Mouse (Mus musculus) spleen, adult 2 months (tissue): ENCODE data around the gene Mas1. TPM values are rescaled to one million over a fixed set of nuclear protein-coding genes. Genes with fewer than 3 reads are reported as not detected.

Experiments
- DNase-seq, 2 experiments: peaks; one replicate each; pipeline versions ENCODE4 v3.0.0 to v3.0.0-alpha.2; 2012 to 2021; ENCODE audit warnings: low spot score in 2 of 2, low read depth in 1 of 2
- H3K27ac ChIP-seq: fragments of 200-500 bp; 2 replicates; pipeline ENCODE4 v1.5.1; 2012; ENCODE audit warnings: low read length, inconsistent platforms; ENCODE audit not compliant: insufficient read depth
- H3K27me3 ChIP-seq: fragments of 200-500 bp; 2 replicates; pipeline ENCODE4 v1.6.1; 2012; ENCODE audit warnings: mild to moderate bottlenecking, moderate library complexity, low read length, inconsistent platforms; ENCODE audit not compliant: control insufficient read depth, insufficient read depth
- H3K36me3 ChIP-seq: fragments of 200-500 bp; 2 replicates; pipeline ENCODE4 v1.6.1; 2012; ENCODE audit warnings: mild to moderate bottlenecking, low read length, inconsistent platforms; ENCODE audit not compliant: control insufficient read depth, insufficient read depth
- H3K4me1 ChIP-seq: fragments of 200-500 bp; 2 replicates; pipeline ENCODE4 v1.6.1; 2011; ENCODE audit warnings: inconsistent platforms; ENCODE audit not compliant: control insufficient read depth, insufficient read depth, insufficient read length
- H3K4me3 ChIP-seq: fragments of 200-500 bp; 2 replicates; pipeline ENCODE4 v1.5.1; 2011; ENCODE audit warnings: mild to moderate bottlenecking, inconsistent platforms; ENCODE audit not compliant: insufficient read depth, insufficient read length; ENCODE audit errors: extremely low read depth
- CTCF ChIP-seq: fragments of 200-500 bp; IDR thresholded peaks from 2 replicates; pipeline ENCODE4 v1.5.1; 2011; ENCODE audit warnings: mild to moderate bottlenecking, inconsistent platforms; ENCODE audit not compliant: insufficient read depth, insufficient read length, insufficient replicate concordance; ENCODE audit errors: extremely low read depth
- POLR2A ChIP-seq: fragments of 200-500 bp; IDR thresholded peaks from 2 replicates; pipeline ENCODE4 v1.6.1; 2011; ENCODE audit warnings: low read depth, low read length, inconsistent platforms
- WGBS: fragments of 180-500 bp; shearing (Covaris S2); methylation state at CpG from one replicate; pipeline ENCODE4 v1.1.7; 2018; 5-methylcytosine and 5-hydroxymethylcytosine counted together
- polyA plus RNA-seq: library from polyadenylated mRNA; depleted of rRNA; stranded (reverse); fragments of >200 nt; gene quantifications from 2 replicates; pipeline ENCODE4 v1.2.3, GENCODE M21; 2012

Gene Mas1
- polyA plus RNA-seq, 1 experiment: not detected

GRCm38 (mm10) chr17:12808851-12809250 is 59.1 kb downstream of the Mas1 start:
- Histone ChIP-seq H3K27ac (no peak overlapping the region), H3K4me3 (no peak overlapping the region), H3K4me1 (no peaks in the 10 kb centered on the region), H3K27me3 (no peaks in the 10 kb centered on the region), H3K36me3 (no peaks in the 10 kb centered on the region)
- DNase-seq: no peak
- WGBS: 95% methylated on average over 6 of the region's 6 CpGs
- TF ChIP-seq POLR2A (no peak), CTCF (no peak)

DNA sequence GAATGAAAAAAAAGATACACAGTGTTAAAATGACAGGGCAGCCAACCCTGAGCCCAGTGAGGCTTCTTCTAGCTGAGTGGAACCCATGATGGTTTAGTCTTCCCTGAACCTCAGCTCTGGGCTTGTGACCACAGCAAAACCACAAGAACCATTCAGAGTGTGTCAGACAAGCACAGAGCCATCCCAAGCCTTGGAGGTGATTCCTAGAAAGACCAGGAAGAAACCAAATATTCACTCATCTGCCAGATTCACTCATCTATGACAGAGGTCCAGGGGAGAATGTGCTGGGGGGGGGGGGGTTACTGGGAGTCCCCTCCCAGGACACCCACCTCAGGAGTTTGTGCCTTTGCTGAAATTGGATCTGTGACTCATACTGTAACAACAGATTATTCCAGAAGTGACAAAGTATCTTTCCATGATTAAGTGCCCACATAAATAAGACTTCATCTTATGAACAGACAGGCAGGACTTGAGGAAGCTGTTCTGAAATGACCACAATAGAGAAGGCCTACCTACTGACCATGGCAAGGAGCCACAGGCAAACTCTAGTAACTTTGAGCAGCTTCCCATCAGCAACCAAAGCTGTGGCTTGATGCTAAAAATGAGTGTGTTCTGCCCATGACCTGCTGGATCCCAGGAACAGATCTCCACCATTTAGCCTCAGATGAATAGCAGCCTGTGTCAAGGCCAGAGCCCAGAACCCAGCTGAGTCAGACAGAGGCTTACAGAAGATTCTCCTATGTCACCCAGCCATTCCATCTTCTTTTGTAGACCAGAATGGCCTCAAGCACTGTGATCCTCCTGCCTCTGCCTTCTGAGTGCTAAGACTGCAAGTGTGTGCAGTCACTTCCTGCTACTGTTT is 63.1 kb downstream of the Mas1 start:
- no peak overlapping the region for H3K27ac ChIP-seq
- TF ChIP-seq CTCF (no peak), POLR2A (no peak)
- H3K4me3 ChIP-seq: no peak overlapping the region
- no peaks in the 10 kb centered on the region for H3K4me1 ChIP-seq
- no peak for DNase-seq
- H3K36me3 ChIP-seq: no peaks in the 10 kb centered on the region
- H3K27me3 ChIP-seq: no peaks in the 10 kb centered on the region

- no peak overlapping the region for H3K27ac ChIP-seq
- DNase-seq: no peak
- no peaks in the 10 kb centered on the region for H3K36me3 ChIP-seq
- H3K4me3 ChIP-seq: no peak overlapping the region
- H3K4me1 ChIP-seq: no peaks in the 10 kb centered on the region
- H3K27me3 ChIP-seq: no peaks in the 10 kb centered on the region
- TF ChIP-seq POLR2A: no peak
- no peak for TF ChIP-seq CTCF
- 90% methylated on average over 9 of the region's 9 CpGs for WGBS
Observed at GRCm38 (mm10) chr17:12801861-12802540, 65.9 kb downstream of the Mas1 start.

GRCm38 (mm10) chr17:12799368-12800275 is 68.3 kb downstream of the Mas1 start:
- TF ChIP-seq CTCF: no peak
- TF ChIP-seq POLR2A: no peak
- H3K36me3 ChIP-seq: no peaks in the 10 kb centered on the region
- no peak for DNase-seq
- H3K4me1 ChIP-seq: no peaks in the 10 kb centered on the region
- no peak overlapping the region for H3K27ac ChIP-seq
- WGBS: 81% methylated on average over 12 of the region's 12 CpGs
- H3K4me3 ChIP-seq: no peak overlapping the region
- no peaks in the 10 kb centered on the region for H3K27me3 ChIP-seq

DNA sequence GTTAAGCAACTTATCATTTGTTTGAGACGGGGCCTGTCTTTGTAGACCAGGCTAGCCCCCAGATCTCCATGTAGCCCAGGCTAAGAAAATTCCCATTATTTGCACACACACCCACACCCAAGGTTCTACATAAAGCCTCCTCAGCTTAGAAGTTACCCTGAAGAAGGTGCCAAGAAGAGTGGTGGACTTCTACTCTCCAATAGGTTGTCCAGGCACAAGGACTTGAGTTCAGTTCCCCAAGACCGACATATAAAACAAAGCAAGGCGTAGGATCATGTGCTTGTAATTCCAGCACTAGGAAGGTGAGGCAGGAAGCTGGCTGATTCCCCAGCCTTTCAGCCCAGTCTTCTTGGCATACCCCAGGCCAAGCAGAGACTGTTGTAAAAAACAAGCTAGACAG is 69.4 kb downstream of the Mas1 start:
- Histone ChIP-seq H3K4me3 (no peak overlapping the region), H3K27ac (no peak overlapping the region), H3K36me3 (no peaks in the 10 kb centered on the region), H3K4me1 (no peaks in the 10 kb centered on the region), H3K27me3 (no peaks in the 10 kb centered on the region)
- TF ChIP-seq POLR2A: no peak
- TF ChIP-seq CTCF: no peak
- 93% methylated on average over 3 of the region's 3 CpGs for WGBS
- DNase-seq: no peak

DNA sequence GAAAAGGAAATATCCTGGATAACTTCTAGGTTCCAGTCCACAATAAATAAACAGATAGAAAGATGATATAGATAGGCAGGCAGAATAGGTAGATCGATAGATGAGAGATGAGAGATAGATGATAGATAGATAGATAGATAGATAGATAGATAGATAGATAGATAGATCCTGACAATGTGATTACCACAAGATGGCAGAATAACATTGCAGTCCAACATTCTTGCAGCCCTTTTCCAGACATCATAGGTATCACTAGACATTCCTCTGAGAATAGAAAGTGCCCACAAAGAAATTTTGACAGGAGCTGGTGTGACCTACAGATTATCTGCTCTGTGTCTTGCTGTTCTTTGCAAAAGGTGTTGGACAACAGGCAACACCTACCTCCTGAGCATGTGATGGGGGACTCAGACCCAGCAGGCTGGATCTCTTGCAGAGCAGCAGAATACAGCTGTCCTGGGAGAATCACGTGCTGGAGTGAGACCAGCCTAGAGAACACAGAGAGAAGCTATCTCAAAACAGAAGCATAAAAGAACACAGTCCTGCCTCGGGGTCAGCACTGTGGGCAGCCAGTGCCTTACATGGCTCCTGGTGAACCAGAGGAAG is 70.4 kb downstream of the Mas1 start:
- Histone ChIP-seq H3K27ac (no peak overlapping the region), H3K4me3 (no peak overlapping the region), H3K27me3 (no peaks in the 10 kb centered on the region), H3K4me1 (no peaks in the 10 kb centered on the region), H3K36me3 (no peaks in the 10 kb centered on the region)
- WGBS: 80% methylated on average over 3 of the region's 3 CpGs
- TF ChIP-seq CTCF (no peak), POLR2A (no peak)
- no peak for DNase-seq

- H3K27ac ChIP-seq: no peak overlapping the region
Observed at GRCm38 (mm10) chr17:12796633-12797032, 71.3 kb downstream of the Mas1 start.

More at GRCm38 (mm10) chr17:12796633-12797032, 71.3 kb downstream of the Mas1 start:
- no peak for DNase-seq
- H3K4me1 ChIP-seq: no peaks in the 10 kb centered on the region; the same call in 1 of the 2 replicates
- H3K36me3 ChIP-seq: no peaks in the 10 kb centered on the region
- H3K4me3 ChIP-seq: no peak overlapping the region
- H3K27me3 ChIP-seq: no peaks in the 10 kb centered on the region
- TF ChIP-seq CTCF: no peak
- no peak for TF ChIP-seq POLR2A
- WGBS: 84% methylated on average over 3 of the region's 3 CpGs
